Mouse (Mus musculus) MEL-GATA-1-ER (cell line): ENCODE measurements around the gene Vmn2r33.
"Not testable (repeated sequence)": the region's sequence is repeated elsewhere in the genome, so short reads cannot be mapped to it uniquely, and the experiment has no call there.

Experiments used
- DNase-seq: peaks from one replicate; pipeline ENCODE4 v3.0.0-alpha.2; 2012; ENCODE audit warnings: low read depth; ENCODE audit errors: extremely low read depth

Vmn2r33 gene

DNA sequence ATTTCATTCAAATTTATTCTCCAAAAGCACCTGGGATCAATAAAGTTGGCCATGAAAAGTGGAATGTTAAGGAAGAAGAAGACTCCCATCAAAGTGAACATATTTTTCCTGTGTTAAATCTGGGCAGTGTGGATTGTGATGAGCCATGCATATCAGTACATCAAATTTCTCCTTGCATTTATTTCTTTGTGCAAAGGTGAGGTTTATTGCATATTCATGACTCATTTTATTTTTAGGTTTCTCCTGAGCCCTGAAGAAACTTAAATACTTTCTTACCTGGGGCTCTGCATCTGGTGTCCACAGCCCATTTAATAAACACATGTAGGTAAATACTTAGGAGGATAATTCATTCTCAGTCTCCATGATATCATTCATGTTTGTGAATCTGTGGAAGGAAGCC is at the start of gene Vmn2r33:
Vmn2r33 (minus strand) TSS at position 101 of the 400 bp plus-strand sequence.
- not testable (repeated sequence) for DNase-seq
